Mouse (Mus musculus) neural tube, embryonic 14.5 days (tissue): ENCODE measurements at regions not wholly inside any gene's neighbourhood (a gene's known extent, or its start where the extent isn't known, plus 50 kb on each side); places are given as distances from the start of the nearest gene placed in this dataset.

Experiments
- ATAC-seq: fragments of 200-750 bp; cut with Nextera tagmentation; 2 replicates; pipeline ENCODE4 v1.8.0; 2017; ENCODE audit warnings: low read depth, mild to moderate bottlenecking, moderate TSS enrichment, moderate library complexity
- H3K27ac ChIP-seq: fragments of 300-500 bp; sonication (generic); 2 replicates; pipeline ENCODE4 v1.5.1; 2014; ENCODE audit warnings: low read depth, mild to moderate bottlenecking, control low read depth, low read length, moderate library complexity, mixed read lengths
- H3K27me3 ChIP-seq: fragments of 300-500 bp; sonication (generic); 2 replicates; pipeline ENCODE4 v1.6.1; 2014; ENCODE audit warnings: low read length; ENCODE audit not compliant: control insufficient read depth, insufficient read depth
- H3K36me3 ChIP-seq: fragments of 300-500 bp; sonication (generic); 2 replicates; pipeline ENCODE4 v1.6.1; 2014; ENCODE audit warnings: low read length, mixed read lengths; ENCODE audit not compliant: control insufficient read depth, insufficient read depth
- H3K4me1 ChIP-seq: fragments of 300-500 bp; sonication (generic); 2 replicates; pipeline ENCODE4 v1.6.1; 2014; ENCODE audit warnings: low read length; ENCODE audit not compliant: control insufficient read depth, insufficient read depth
- H3K4me2 ChIP-seq: fragments of 300-500 bp; sonication (generic); 2 replicates; pipeline ENCODE4 v1.6.1; 2014; ENCODE audit warnings: mild to moderate bottlenecking, low read depth, low read length, control low read depth
- H3K4me3 ChIP-seq: fragments of 300-500 bp; sonication (generic); 2 replicates; pipeline ENCODE4 v1.5.1; 2014; ENCODE audit warnings: low read depth, low read length, control low read depth, mixed read lengths
- H3K9ac ChIP-seq: fragments of 300-500 bp; sonication (generic); replicated peaks from 2 replicates; pipeline ENCODE4 v1.6.1; 2014; ENCODE audit warnings: low read depth, mild to moderate bottlenecking, control low read depth, low read length, mixed read lengths
- H3K9me3 ChIP-seq: fragments of 300-500 bp; sonication (generic); 2 replicates; pipeline ENCODE4 v1.6.1; 2016; ENCODE audit warnings: low read length; ENCODE audit not compliant: control insufficient read depth
- WGBS: fragments of 180-500 bp; shearing (Covaris S2); extraction: QIAGEN DNeasy Blood & Tissue Kit; methylation state at CpG from one replicate; pipeline ENCODE4 v1.1.7; 2014; 5-methylcytosine and 5-hydroxymethylcytosine counted together

DNA sequence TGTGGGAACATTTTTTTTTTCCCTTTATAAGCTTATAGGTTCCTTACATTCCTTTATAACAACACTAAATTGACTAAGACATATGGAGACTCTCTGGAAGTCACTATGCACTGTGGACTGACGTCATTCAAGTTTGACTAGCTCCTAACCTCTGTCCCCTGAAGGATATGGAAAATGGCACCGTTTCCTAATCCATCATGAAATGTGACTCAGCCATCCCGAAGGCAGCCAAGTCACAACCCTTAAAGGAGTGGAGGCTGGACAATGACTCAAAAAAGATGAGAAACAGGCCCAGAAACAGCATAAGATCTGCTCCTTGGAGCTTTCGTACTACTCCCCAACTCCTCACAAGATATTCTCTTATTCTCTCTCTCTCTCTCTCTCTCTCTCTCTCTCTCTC, 253.5 kb downstream of the Hhipl2 start:
- Histone ChIP-seq H3K9me3 (no peaks in the 10 kb centered on the region), H3K27me3 (no peaks in the 10 kb centered on the region), H3K36me3 (no peaks in the 10 kb centered on the region), H3K9ac (no peak overlapping the region), H3K4me3 (no peak overlapping the region), H3K27ac (no peak overlapping the region), H3K4me2 (no peak overlapping the region), H3K4me1 (no peaks in the 10 kb centered on the region)
- 79% methylated on average over 4 of the region's 4 CpGs for WGBS
- no peak for ATAC-seq

GRCm38 (mm10) chr1:183672521-183672920, 254.5 kb downstream of the Hhipl2 start:
- Histone ChIP-seq H3K4me3 (no peak overlapping the region), H3K4me2 (no peak overlapping the region), H3K4me1 (no peaks in the 10 kb centered on the region), H3K9me3 (no peaks in the 10 kb centered on the region), H3K27me3 (no peaks in the 10 kb centered on the region), H3K9ac (no peak overlapping the region), H3K36me3 (no peaks in the 10 kb centered on the region), H3K27ac (no peak overlapping the region)
- WGBS, result 83% methylated on average over 5 of the region's 5 CpGs
- no peak for ATAC-seq

GRCm38 (mm10) chr1:183677585-183677984, 259.6 kb downstream of the Hhipl2 start:
- WGBS, result 62% methylated on average over 4 of the region's 4 CpGs
- no peaks in the 10 kb centered on the region for H3K27me3 ChIP-seq
- no peak overlapping the region for H3K27ac ChIP-seq
- H3K9ac ChIP-seq, result no peak overlapping the region
- ATAC-seq, result no peak
- no peaks in the 10 kb centered on the region for H3K36me3 ChIP-seq
- no peak overlapping the region for H3K4me3 ChIP-seq
- H3K4me1 ChIP-seq, result no peaks in the 10 kb centered on the region
- H3K4me2 ChIP-seq, result no peak overlapping the region
- H3K9me3 ChIP-seq, result no peaks in the 10 kb centered on the region

GRCm38 (mm10) chr1:183679949-183680348, 261.9 kb downstream of the Hhipl2 start:
- WGBS, result 67% methylated on average over 11 of the region's 11 CpGs
- no peaks in the 10 kb centered on the region for H3K27me3 ChIP-seq
- H3K9ac ChIP-seq, result no peak overlapping the region
- H3K9me3 ChIP-seq, result no peaks in the 10 kb centered on the region
- ATAC-seq, result no peak
- H3K36me3 ChIP-seq, result no peaks in the 10 kb centered on the region
- no peaks in the 10 kb centered on the region for H3K4me1 ChIP-seq
- no peak overlapping the region for H3K4me2 ChIP-seq
- no peak overlapping the region for H3K4me3 ChIP-seq
- H3K27ac ChIP-seq, result no peak overlapping the region

DNA sequence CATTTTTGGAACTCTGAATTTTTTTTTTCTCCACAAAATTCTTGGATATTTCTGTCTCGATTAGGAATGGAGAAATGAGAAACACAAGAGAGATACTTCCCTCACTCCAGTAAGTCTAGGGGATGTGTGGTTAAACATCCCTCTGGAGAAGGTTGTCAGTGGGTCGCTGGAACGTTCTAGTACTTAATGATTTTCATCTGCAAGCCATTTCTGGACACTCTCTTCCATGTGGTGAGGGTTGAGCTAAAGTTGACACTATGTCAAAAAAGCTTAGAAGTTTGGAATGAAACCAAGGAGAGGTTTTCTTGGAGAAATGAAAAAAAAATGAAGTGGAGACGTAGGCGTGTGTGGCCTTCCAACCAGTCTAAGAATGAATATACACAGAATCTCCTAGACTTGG, 268.0 kb downstream of the Hhipl2 start:
- H3K4me1 ChIP-seq, result no peaks in the 10 kb centered on the region

GRCm38 (mm10) chr1:183692756-183693155, 274.7 kb downstream of the Hhipl2 start:
- Histone ChIP-seq H3K27ac (no peak overlapping the region), H3K27me3 (no peaks in the 10 kb centered on the region), H3K9me3 (no peaks in the 10 kb centered on the region), H3K36me3 (no peaks in the 10 kb centered on the region), H3K9ac (no peak overlapping the region), H3K4me3 (no peak overlapping the region), H3K4me2 (no peak overlapping the region), H3K4me1 (no peaks in the 10 kb centered on the region)
- 85% methylated on average over 5 of the region's 5 CpGs for WGBS
- ATAC-seq, result no peak

More for the DNA sequence above, 268.0 kb downstream of the Hhipl2 start:
- H3K9me3 ChIP-seq, result no peaks in the 10 kb centered on the region
- no peaks in the 10 kb centered on the region for H3K36me3 ChIP-seq
- H3K4me2 ChIP-seq, result no peak overlapping the region
- 87% methylated on average over 5 of the region's 5 CpGs for WGBS
- no peak overlapping the region for H3K9ac ChIP-seq
- no peak overlapping the region for H3K4me3 ChIP-seq
- H3K27me3 ChIP-seq, result no peaks in the 10 kb centered on the region
- no peak for ATAC-seq
- no peak overlapping the region for H3K27ac ChIP-seq

- Histone ChIP-seq H3K4me3 (no peak overlapping the region), H3K36me3 (no peaks in the 10 kb centered on the region), H3K27ac (no peak overlapping the region), H3K4me1 (no peaks in the 10 kb centered on the region), H3K4me2 (no peak overlapping the region), H3K9me3 (no peaks in the 10 kb centered on the region), H3K9ac (no peak overlapping the region), H3K27me3 (no peaks in the 10 kb centered on the region)
- no peak for ATAC-seq
- 85% methylated on average over 11 of the region's 11 CpGs for WGBS
Measured at GRCm38 (mm10) chr1:183699284-183699683, 281.3 kb downstream of the Hhipl2 start.

DNA sequence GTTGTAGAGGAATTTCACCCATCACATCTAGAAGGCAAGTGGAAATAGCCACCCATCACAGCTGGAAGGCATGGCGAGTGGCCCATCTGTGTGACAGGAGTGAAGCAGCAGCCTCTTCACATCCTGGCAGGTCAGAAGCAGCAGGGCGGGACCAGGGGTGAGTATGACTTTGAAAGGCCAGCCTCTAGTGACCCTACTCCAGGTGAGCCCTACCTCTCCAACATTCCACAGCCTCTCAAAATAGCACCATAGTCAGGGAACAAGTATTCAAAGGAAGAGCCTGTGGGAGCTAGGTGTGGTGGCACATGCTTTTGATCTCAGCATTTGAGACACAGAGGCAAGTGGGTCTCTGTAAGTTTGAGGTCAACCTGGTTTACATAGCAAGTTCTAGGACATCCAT, 284.9 kb downstream of the Hhipl2 start:
- H3K4me2 ChIP-seq, result no peak overlapping the region
- WGBS, result 91% methylated on average over 2 of the region's 2 CpGs
- H3K36me3 ChIP-seq, result no peaks in the 10 kb centered on the region
- no peak overlapping the region for H3K4me3 ChIP-seq
- no peaks in the 10 kb centered on the region for H3K9me3 ChIP-seq
- no peak overlapping the region for H3K27ac ChIP-seq
- no peak overlapping the region for H3K9ac ChIP-seq
- H3K27me3 ChIP-seq, result no peaks in the 10 kb centered on the region
- H3K4me1 ChIP-seq, result no peaks in the 10 kb centered on the region
- no peak for ATAC-seq

- Histone ChIP-seq H3K9ac (no peak overlapping the region), H3K27ac (no peak overlapping the region), H3K4me3 (no peak overlapping the region), H3K4me1 (0 out of 2 replicates have a peak, but pooled peaks cover 2% of the 10 kb centered on the region), H3K9me3 (no peaks in the 10 kb centered on the region), H3K27me3 (no peaks in the 10 kb centered on the region), H3K36me3 (no peaks in the 10 kb centered on the region), H3K4me2 (no peak overlapping the region)
- no peak for ATAC-seq
- 81% methylated on average over 1 of the region's 1 CpGs for WGBS
Measured at GRCm38 (mm10) chr1:183712895-183713294, 294.9 kb downstream of the Hhipl2 start.

DNA sequence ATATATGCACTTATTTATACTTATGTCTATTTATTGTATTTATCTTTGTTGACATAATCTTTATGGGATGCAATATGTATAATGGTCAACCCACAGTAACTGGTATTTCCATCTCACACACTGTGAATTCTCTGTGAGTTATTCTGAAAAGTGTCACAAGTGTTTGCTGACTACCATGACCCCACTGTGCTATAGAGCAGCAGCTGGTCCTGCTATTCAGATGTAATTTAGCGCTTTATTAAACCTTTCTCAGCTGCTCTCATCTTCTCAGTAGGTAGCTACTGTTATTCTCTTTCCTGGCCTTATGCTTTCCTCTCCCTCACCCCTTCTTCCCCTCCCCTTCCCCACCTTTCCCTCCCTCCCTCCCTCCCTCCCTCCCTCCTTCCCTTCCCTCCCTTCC, 296.0 kb upstream of the Dusp10 start:
- H3K27me3 ChIP-seq, result no peaks in the 10 kb centered on the region
- peak; percentile 49; the same call in 1 of the 2 replicates for ATAC-seq

More for the DNA sequence above, 296.0 kb upstream of the Dusp10 start:
- Histone ChIP-seq H3K4me1 (no peaks in the 10 kb centered on the region), H3K4me2 (no peak overlapping the region), H3K9ac (no peak overlapping the region), H3K27ac (no peak overlapping the region), H3K36me3 (no peaks in the 10 kb centered on the region), H3K9me3 (no peaks in the 10 kb centered on the region), H3K4me3 (no peak overlapping the region)
- WGBS, result 66% methylated on average over 1 of the region's 1 CpGs
